Mouse (Mus musculus) ovary, postnatal 14 days (tissue): ENCODE results near the gene Bnip3.

Experiments
- DNase-seq: peaks from one replicate; pipeline ENCODE4 v3.0.0; 2022; ENCODE audit warnings: low spot score

The Bnip3 gene

GRCm38 (mm10) chr7:138906441-138906840 lies 2.9 kb downstream of the Bnip3 start:
- DNase-seq: no peak

DNA sequence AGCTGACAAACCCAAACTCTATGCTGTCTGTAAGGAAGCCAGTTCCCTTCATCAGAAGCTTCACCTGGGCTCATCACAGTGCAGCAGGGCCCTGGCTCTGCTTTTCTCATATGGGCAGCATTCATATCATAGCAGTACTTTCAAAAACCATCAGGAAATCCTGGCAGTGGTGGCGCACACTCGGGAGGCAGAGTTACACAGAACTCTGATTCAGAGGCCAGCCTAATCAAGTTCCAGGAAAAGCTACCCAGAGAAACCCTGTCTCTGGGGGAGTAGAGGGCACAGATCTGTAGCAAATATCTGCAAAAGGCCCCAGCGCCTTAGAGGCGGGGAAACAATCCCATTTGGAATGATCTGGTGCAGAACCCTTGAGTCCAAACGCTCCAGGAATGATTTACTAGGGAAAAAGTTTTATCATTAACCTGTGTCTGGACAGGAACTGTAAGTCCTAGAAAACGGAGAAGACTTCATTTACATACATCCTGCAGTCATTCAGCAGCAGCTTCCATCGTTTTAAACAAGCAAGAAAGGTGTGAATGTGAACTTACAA lies 5.4 kb downstream of the Bnip3 start:
- no peak for DNase-seq

GRCm38 (mm10) chr7:138898743-138899142 lies 10.6 kb downstream of the Bnip3 start:
- DNase-seq: no peak

DNA sequence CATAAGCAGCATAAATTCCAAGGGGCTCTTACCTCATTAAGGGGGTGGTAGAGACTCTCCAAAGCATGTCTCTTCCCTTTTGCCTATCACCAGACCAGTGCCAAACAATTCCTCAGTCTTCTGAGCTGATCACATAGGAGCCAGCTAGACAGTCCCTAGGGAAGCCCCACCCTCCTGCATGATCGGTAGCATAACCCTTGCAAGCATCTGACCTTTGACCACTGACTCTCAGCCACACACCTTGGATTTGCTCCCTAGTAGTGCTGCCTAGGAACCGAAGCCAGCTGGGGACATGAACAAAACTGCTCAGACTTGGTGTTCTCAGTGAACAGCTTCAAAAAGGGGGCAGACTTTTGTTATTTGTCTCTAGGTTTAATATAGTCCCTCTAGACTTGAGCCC lies 11.2 kb downstream of the Bnip3 start:
- DNase-seq: no peak

- DNase-seq: no peak
Measured at GRCm38 (mm10) chr7:138885365-138886289, 23.7 kb downstream of the Bnip3 start.

- no peak for DNase-seq
Measured at GRCm38 (mm10) chr7:138883724-138884123, 25.6 kb downstream of the Bnip3 start.

DNA sequence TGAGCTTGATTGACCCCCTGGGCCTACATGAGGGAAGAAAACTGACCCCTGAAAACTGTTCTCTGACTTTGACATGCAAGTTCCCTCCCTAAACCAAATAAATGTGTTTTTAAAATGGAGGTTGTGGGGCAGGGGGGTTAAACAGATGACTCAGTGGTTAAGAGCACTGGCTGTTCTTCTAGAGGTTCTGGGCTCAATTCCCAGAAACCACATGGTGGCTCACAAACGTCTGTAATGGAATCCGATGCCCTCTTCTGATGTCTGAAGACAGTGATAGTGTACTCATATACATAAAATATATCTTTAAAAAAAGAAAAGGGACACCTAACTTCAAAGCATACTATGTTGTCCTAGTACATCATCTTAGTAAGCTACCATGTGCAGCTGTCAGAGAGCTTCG lies 34.3 kb downstream of the Bnip3 start:
- DNase-seq: no peak

DNA sequence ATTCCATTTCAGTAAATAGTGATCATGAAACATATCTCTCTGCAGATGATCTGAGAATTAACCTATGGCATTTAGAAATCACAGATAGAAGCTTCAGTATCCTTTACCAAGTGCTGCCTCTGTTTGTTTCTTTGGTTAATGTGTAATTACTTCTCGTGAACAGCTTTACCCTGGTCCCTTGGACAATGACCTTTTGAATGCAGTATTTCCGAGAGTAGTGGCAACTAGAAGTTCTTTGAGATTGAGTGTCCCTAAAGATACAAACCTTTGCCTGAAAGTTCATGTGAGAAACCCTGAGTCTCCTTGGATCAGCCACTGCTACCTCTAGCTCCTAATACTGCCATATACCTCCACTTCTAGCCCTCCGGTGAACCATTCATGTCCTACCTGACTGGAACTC lies 36.4 kb downstream of the Bnip3 start:
- DNase-seq: no peak

- no peak for DNase-seq
Measured at GRCm38 (mm10) chr7:138868316-138868715, 41.0 kb downstream of the Bnip3 start.

- no peak for DNase-seq
Measured at GRCm38 (mm10) chr7:138867286-138867685, 42.0 kb downstream of the Bnip3 start.

DNA sequence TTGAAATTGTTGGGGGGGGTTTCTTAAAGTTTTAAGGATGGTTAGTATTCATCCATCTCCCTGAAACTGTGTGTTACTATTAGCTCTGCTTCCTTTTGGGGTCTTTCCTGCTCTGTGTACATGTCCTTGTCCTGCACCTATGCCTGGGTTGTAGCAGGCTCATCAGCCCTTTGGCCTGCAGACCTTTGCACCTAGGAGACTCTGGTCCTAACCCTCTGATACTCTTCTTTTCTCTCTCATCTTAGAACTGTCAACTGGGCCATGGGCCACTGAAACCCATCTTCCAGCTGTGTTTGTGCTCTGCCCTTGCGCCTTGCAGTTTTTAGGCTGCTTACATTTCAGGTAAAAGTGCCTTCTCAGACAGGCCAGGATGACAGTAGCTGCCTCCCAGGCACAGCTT lies 44.5 kb downstream of the Bnip3 start:
- no peak for DNase-seq

- no peak for DNase-seq
Measured at GRCm38 (mm10) chr7:138863950-138864572, 45.3 kb downstream of the Bnip3 start.

DNA sequence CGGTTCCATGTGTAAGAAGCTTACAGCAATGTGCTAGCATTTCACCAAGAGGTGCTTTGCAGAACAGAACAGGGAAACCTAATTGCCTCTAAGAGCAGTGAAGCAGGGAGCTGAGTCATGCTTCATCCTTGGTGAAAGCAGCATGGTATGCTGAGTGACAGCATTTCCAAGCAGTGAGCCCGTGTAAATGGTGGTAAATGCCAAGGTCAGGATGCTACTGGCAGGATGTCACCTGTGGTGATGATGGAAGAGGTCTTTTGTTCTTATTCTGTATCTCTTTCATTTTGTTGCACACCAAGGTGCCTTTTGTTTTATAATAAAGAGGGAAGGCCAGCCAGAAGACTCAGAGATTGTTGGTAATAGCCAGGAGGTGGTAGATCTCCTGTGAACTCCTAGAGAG lies 52.6 kb downstream of the Bnip3 start:
- DNase-seq: no peak

GRCm38 (mm10) chr7:138854201-138854600 lies 55.1 kb downstream of the Bnip3 start:
- DNase-seq: no peak

DNA sequence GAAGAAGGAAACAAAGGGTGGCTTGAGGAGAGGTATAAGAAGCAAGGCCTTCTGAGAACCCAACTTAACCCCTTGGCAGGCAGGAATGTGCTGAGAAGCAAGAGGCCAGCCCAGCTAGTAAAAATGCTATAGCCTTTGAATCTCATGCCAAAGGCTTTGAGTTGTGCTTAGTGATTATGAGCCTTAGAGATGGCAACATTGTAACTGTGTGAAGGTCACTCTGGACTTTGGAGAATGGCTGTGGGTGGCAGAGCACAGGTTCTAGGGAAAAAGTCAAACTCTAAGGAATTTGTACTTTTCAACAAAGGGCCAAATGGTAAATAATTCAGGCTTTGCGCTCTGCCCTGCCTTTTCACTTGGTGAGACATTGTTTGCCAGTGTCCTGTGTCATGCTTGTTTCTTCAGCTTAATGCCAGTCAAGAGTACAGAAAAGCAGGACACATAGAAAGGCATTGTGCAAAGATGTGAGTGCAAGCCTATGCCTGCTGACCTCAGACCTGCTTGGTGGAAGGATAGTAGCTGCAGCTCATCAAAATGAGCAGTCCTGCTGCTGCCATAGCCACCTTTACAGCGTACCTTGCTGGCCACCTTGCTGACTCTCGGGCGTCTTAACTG lies 55.8 kb downstream of the Bnip3 start:
- DNase-seq: no peak

DNA sequence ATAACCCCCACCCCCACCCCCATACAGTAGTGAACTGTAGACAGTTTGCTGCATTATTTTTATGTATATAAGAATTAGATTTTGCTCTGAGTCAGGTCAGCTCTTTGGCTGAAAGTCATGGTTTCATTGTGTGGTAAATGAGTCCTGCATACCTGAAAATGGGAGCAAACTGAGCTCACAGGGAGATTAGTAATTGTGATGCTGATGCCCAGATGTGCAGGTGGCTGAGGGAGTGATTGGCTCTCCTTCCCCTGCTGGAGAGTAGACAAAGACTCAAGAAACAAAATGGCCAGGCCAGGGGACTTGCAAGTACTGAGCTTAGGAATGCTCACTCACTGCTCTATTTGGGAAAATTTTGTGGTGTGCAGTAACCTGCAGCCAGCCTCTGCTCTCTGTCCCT lies 59.2 kb downstream of the Bnip3 start:
- no peak for DNase-seq

DNA sequence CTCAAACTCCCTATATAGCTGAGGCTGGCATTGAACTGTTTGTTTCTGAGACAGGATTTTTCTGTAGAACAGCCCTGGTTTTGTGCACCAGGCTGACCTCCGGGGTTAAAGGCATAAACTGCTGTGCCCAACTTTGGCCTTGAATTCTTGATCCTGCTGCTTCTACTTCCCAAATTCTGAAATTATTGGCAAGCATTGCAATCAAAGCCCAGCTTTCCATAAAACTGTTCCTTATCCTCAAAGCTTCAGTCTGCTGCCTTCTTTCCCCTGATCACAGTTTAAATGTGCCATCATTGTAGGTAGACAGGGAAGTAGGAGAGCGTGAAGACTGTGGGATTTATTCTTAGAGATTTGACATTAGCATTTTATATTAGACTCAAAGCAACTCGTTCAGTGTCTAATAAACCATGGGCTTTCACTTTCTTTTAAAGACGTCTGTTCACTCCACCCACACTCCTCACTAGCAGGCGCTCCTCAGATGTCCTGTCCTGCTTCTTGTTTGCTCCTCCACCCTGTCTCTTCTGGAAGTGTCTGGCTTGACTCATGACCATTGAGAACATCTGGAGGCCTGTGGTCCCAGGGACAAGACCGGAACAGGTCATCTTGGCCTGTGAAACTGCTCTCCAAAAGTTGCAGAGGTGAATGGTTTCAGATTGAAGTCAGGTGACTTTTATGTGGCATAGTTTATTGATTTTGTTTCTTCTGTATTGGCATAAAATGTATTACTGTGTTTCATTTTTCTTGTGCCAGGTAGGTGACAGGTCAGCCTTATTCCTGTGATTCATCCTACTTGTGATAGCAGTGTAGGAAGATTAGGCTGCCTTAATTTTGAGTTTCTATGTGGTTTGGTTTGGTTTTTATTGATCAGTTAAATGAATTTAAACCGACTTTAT lies 61.0 kb downstream of the Bnip3 start:
- DNase-seq: no peak

GRCm38 (mm10) chr7:138847316-138848027 lies 61.8 kb downstream of the Bnip3 start:
- no peak for DNase-seq

DNA sequence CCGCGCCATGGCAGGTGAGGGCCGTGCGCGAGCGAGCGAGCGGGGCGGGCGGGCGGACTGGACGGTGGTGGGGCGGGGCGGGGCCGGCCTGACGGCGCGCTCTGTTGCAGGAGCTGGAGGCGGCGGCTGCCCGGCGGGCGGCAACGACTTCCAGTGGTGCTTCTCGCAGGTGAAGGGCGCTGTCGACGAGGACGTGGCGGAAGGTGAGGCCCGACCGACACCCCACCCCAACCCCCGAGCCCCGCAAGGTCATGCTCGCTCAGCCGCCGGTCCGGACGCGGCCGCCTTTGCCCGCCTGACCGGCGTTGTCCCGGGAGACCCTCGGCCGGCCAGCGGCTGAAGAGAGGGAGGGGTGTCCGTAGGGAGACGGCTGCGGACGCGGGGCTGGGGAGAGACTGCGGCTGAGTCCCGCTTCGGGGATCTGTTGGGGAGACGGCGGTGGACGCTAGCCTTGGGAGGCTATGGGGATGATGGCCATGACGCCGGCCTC lies 62.8 kb downstream of the Bnip3 start:
- DNase-seq: no peak

GRCm38 (mm10) chr7:138845544-138846391 lies 63.6 kb downstream of the Bnip3 start, which contains the start of the genes Ppp2r2d and Mapk1ip1:
TSS of gene Ppp2r2d (plus strand) at chr7:138846079.
TSS of gene Mapk1ip1 (minus strand) at chr7:138846273.
- peak; percentile 94 for DNase-seq
